Mouse (Mus musculus) ES-E14 (cell line): ENCODE results near the gene Mgll.

Experiments used
- CHD2 ChIP-seq: IDR thresholded peaks from 2 replicates; pipeline ENCODE4 v1.6.1; 2014; ENCODE audit warnings: mild to moderate bottlenecking, low read depth, low read length, inconsistent platforms
- HCFC1 ChIP-seq: IDR thresholded peaks from 2 replicates; pipeline ENCODE4 v1.6.1; 2012; ENCODE audit warnings: low read length, inconsistent platforms, borderline replicate concordance; ENCODE audit not compliant: insufficient read depth
- MAFK ChIP-seq: IDR thresholded peaks from 2 replicates; pipeline ENCODE4 v1.6.1; 2014; ENCODE audit warnings: mild to moderate bottlenecking, low read depth, low read length, inconsistent platforms; ENCODE audit not compliant: insufficient read depth
- ZC3H11A ChIP-seq: IDR thresholded peaks from 2 replicates; pipeline ENCODE4 v1.6.1; 2012; ENCODE audit warnings: low read depth, mild to moderate bottlenecking, inconsistent platforms, low read length, borderline replicate concordance
- ZNF384 ChIP-seq: IDR thresholded peaks from 2 replicates; pipeline ENCODE4 v1.6.1; 2012; ENCODE audit warnings: low read depth, low read length, inconsistent platforms

DNA sequence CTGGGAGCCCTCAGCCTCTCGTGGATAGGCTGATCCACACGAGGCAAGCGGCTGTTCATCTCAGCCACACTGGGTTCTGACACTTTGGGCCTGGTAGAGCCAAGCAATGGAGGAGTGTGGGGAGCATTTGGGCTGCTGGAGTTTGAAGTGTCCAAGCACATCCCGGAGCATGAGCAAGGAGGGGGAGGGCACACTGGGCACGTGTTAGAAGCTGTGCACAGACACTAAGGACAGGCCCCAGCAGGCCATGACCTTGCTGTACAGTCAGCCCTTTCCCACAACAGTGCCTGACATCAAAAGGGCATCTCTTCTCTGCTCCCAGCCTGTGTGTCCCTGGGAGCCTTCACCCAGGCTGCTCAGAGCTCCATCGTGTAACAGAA is 13.3 kb downstream of the Mgll start:
- no peak for TF ChIP-seq ZNF384
- no peak for TF ChIP-seq CHD2
- no peak for TF ChIP-seq HCFC1
- TF ChIP-seq ZC3H11A, result no peak
- no peak for TF ChIP-seq MAFK
